Mouse (Mus musculus) limb, embryonic 12.5 days (tissue): ENCODE data around the gene Picalm. TPM values are rescaled to one million over a fixed set of nuclear protein-coding genes. Genes with fewer than 3 reads are reported as not detected.
A peak's percentile ranks its signal among the peaks of the same experiment; 100 is the strongest.

Source experiments
- ATAC-seq: fragments of 200-750 bp; cut with Nextera tagmentation; 2 replicates; pipeline ENCODE4 v1.8.0; 2017; ENCODE audit warnings: low read depth, moderate TSS enrichment; ENCODE audit not compliant: insufficient number of reproducible peaks, insufficient read depth, low FRiP score, low TSS enrichment
- H3K27ac ChIP-seq: fragments of 300-500 bp; sonication (generic); 2 replicates; pipeline ENCODE4 v1.5.1; 2016; ENCODE audit warnings: mild to moderate bottlenecking, moderate library complexity
- H3K27me3 ChIP-seq: fragments of 300-500 bp; sonication (generic); 2 replicates; pipeline ENCODE4 v1.6.1; 2016; ENCODE audit warnings: mild to moderate bottlenecking, moderate library complexity
- H3K36me3 ChIP-seq: fragments of 300-500 bp; sonication (generic); 2 replicates; pipeline ENCODE4 v1.6.1; 2016; ENCODE audit warnings: mild to moderate bottlenecking, moderate library complexity
- H3K4me1 ChIP-seq: fragments of 300-500 bp; sonication (generic); replicated peaks from 2 replicates; pipeline ENCODE4 v1.6.1; 2016
- H3K4me2 ChIP-seq: fragments of 300-500 bp; sonication (generic); 2 replicates; pipeline ENCODE4 v1.6.1; 2016; ENCODE audit warnings: mild to moderate bottlenecking, moderate library complexity
- H3K4me3 ChIP-seq: fragments of 300-500 bp; sonication (generic); replicated peaks from 2 replicates; pipeline ENCODE4 v1.5.1; 2016; ENCODE audit warnings: mild to moderate bottlenecking
- H3K9ac ChIP-seq: fragments of 300-500 bp; sonication (generic); replicated peaks from 2 replicates; pipeline ENCODE4 v1.6.1; 2016; ENCODE audit warnings: mild to moderate bottlenecking, moderate library complexity
- H3K9me3 ChIP-seq: fragments of 300-500 bp; sonication (generic); 2 replicates; pipeline ENCODE4 v1.6.1; 2016; ENCODE audit warnings: mild to moderate bottlenecking, moderate library complexity
- WGBS: fragments of 180-500 bp; shearing (Covaris S2); methylation state at CpG from one replicate; pipeline ENCODE4 v1.1.7; 2016; 5-methylcytosine and 5-hydroxymethylcytosine counted together
- polyA plus RNA-seq: library from polyadenylated mRNA; unstranded; fragments of >200 nt; fragmentation: Nextera tagmentation; extraction: Ambion mirVana; gene quantifications from 2 replicates; pipeline ENCODE4 v1.2.1, GENCODE M21; 2016

Gene Picalm
- 39.2 and 45.4 TPM in 2 replicates for polyA plus RNA-seq

- H3K4me3 ChIP-seq: peak within 1 kb of the TSS; percentile 89
- peak within 1 kb of the TSS; percentile 96 for H3K9ac ChIP-seq
- WGBS: under 1% methylated on average over 40 of the region's 72 CpGs
- peak; percentile 95 for ATAC-seq
- peak within 1 kb of the TSS; percentile 98 for H3K27ac ChIP-seq
- H3K27me3 ChIP-seq: no peaks in the 10 kb centered on the region
- H3K36me3 ChIP-seq: no peaks in the 10 kb centered on the region
- no peaks in the 10 kb centered on the region for H3K9me3 ChIP-seq
- H3K4me2 ChIP-seq: peak within 1 kb of the TSS; percentile 70
- H3K4me1 ChIP-seq: peaks cover 14% of the 10 kb centered on the region
These were observed at the start of gene Picalm for GRCm38 (mm10) chr7:90129732-90130392. Gene Picalm (plus strand): TSS chr7:90130213.

- Histone ChIP-seq H3K27ac (no peak overlapping the region), H3K9me3 (no peaks in the 10 kb centered on the region), H3K4me1 (peaks cover 3% of the 10 kb centered on the region; the same call in 1 of the 2 replicates), H3K27me3 (no peaks in the 10 kb centered on the region), H3K4me2 (no peak overlapping the region), H3K36me3 (no peaks in the 10 kb centered on the region), H3K4me3 (no peak overlapping the region), H3K9ac (no peak overlapping the region)
- no peak for ATAC-seq
- WGBS: 76% methylated on average over 7 of the region's 7 CpGs
These were observed 46.2 kb upstream of the Picalm start for GRCm38 (mm10) chr7:90083799-90084198.

GRCm38 (mm10) chr7:90084531-90084930 is 45.5 kb upstream of the Picalm start:
- Histone ChIP-seq H3K9ac (no peak overlapping the region), H3K36me3 (no peaks in the 10 kb centered on the region), H3K4me1 (peaks cover 3% of the 10 kb centered on the region; the same call in 1 of the 2 replicates), H3K4me3 (no peak overlapping the region), H3K27ac (no peak overlapping the region), H3K27me3 (no peaks in the 10 kb centered on the region), H3K9me3 (no peaks in the 10 kb centered on the region), H3K4me2 (no peak overlapping the region)
- ATAC-seq: no peak

GRCm38 (mm10) chr7:90085713-90086112 is 44.3 kb upstream of the Picalm start:
- no peaks in the 10 kb centered on the region for H3K27me3 ChIP-seq
- no peak overlapping the region for H3K4me2 ChIP-seq
- H3K27ac ChIP-seq: 0 out of 2 replicates have a peak overlapping the region, but pooled peaks have one; percentile 12
- no peak for ATAC-seq
- 84% methylated on average over 1 of the region's 1 CpGs for WGBS
- peaks cover 3% of the 10 kb centered on the region; the same call in 1 of the 2 replicates for H3K4me1 ChIP-seq
- no peak overlapping the region for H3K4me3 ChIP-seq
- no peaks in the 10 kb centered on the region for H3K36me3 ChIP-seq
- H3K9me3 ChIP-seq: no peaks in the 10 kb centered on the region
- H3K9ac ChIP-seq: no peak overlapping the region

- Histone ChIP-seq H3K4me2 (no peak overlapping the region), H3K4me3 (no peak overlapping the region), H3K27ac (no peak overlapping the region), H3K9ac (no peak overlapping the region), H3K27me3 (no peaks in the 10 kb centered on the region), H3K9me3 (no peaks in the 10 kb centered on the region), H3K36me3 (no peaks in the 10 kb centered on the region), H3K4me1 (peaks cover 3% of the 10 kb centered on the region; the same call in 1 of the 2 replicates)
- ATAC-seq: no peak
These were observed 43.2 kb upstream of the Picalm start for GRCm38 (mm10) chr7:90086821-90087220.

DNA sequence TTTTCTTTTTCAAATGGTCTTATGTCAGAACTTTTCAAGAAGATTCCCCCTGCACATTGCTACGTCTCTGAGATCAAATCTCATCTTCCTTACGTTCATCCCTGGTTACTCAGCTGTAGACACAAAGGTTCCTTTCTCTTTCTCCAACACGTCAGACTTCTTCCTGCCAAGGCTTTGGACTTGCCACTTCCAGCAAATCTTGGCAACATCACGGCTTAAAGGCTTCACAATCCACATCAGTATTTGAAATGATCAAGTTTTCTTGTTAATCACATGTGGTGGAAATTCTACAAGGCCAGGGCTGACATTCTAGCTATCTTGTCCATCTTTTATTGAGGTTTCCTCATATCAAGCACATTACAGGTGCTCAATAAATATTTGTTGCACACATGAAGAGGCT is 39.0 kb upstream of the Picalm start:
- Histone ChIP-seq H3K27ac (no peak overlapping the region), H3K27me3 (no peaks in the 10 kb centered on the region), H3K9me3 (no peaks in the 10 kb centered on the region), H3K4me3 (no peak overlapping the region), H3K4me1 (no peaks in the 10 kb centered on the region), H3K36me3 (no peaks in the 10 kb centered on the region), H3K9ac (no peak overlapping the region), H3K4me2 (no peak overlapping the region)
- ATAC-seq: no peak
- 93% methylated on average over 4 of the region's 4 CpGs for WGBS

DNA sequence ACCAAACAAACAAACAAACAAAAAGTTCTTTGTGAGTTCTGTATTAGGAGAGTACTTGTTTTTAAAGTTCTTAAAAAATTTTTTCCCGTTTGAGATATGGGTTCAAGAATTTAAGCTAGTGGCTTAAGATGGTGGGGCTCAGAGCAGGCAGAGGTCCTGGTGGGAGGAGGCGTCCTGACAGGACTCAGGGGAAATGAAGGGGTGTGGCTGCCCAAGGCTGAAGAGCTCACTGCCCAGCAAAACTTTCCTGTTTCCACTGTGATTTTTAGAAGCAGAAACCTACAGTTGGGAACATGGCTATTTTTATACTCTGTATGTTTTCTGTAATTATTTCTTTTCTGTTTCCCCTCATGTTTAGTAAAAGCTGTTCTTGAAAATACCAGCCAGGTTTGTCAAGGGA is 38.3 kb upstream of the Picalm start:
- no peak overlapping the region for H3K9ac ChIP-seq
- H3K9me3 ChIP-seq: no peaks in the 10 kb centered on the region
- no peaks in the 10 kb centered on the region for H3K27me3 ChIP-seq
- no peak overlapping the region for H3K4me2 ChIP-seq
- no peaks in the 10 kb centered on the region for H3K4me1 ChIP-seq
- WGBS: 47% methylated on average over 2 of the region's 2 CpGs
- no peak overlapping the region for H3K4me3 ChIP-seq
- H3K27ac ChIP-seq: no peak overlapping the region
- H3K36me3 ChIP-seq: no peaks in the 10 kb centered on the region
- ATAC-seq: no peak

DNA sequence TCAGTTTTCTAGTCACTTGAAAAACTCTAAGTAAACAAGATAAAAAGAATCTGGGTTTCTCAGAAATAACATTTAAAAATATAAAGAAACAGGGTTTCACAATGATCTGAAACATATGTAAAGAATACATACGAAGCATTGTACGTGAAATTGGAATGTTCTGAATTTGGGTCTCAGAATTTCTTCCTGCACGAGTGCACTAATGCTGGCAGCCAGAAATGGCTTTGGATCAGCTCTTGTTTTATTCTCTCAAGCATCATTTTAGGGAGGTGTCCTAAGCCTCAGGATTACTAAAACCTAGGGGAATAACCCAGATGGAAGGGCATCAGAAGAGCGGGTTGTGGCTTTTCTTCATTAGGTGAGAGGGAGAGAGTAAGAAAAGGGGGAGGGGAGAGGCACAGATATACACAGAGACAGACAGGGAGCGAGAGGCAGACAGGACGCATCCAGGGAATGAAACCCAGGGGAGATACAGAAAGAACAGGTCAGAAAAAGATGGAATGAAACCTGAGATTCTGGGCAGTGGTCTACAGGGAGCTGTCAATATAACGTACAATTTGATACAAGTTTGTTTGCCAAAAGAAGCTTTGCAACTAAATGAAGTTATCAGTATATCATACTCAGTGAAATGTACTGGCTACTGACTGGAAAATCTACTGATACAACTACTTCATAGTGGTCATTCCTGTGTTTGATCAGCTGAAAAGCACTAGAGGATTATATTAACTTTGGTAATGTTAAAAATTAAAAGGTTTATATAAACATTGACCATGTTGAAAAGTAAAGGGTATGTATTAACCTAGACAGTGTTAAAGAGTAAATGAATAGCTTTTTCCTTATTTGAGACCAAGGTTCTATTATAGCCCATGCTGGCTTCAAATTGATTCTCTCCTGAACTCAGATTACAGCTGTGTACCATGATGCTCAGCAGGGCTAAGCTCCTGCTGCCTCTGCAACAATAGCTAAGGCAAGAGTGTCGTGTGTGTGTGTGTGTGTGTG is 37.3 kb upstream of the Picalm start:
- no peaks in the 10 kb centered on the region for H3K36me3 ChIP-seq
- H3K27ac ChIP-seq: no peak overlapping the region
- no peak overlapping the region for H3K4me2 ChIP-seq
- no peak for ATAC-seq
- no peak overlapping the region for H3K4me3 ChIP-seq
- no peaks in the 10 kb centered on the region for H3K9me3 ChIP-seq
- H3K27me3 ChIP-seq: no peaks in the 10 kb centered on the region
- 83% methylated on average over 8 of the region's 8 CpGs for WGBS
- H3K9ac ChIP-seq: no peak overlapping the region
- H3K4me1 ChIP-seq: no peaks in the 10 kb centered on the region

DNA sequence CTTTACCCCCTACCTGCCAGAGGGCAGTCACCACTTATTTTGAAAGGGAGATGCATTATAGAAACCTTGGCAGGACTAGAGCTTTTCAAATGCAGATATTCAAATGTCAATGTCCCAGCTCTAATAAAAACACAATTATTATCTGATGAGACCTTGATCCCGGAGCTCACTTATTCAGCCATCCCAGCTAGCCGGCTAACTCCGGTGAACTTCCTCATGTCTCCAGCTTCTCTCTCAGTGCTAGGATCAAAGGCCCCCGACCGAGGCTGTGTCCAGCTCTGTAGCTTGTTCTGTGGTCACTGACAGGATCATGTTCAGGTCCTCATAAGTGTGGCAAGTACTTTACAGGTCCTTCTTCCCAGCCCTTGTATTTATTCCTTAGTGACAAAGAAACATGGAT is 34.9 kb upstream of the Picalm start:
- ATAC-seq: no peak
- Histone ChIP-seq H3K4me3 (no peak overlapping the region), H3K9ac (no peak overlapping the region), H3K9me3 (no peaks in the 10 kb centered on the region), H3K4me2 (no peak overlapping the region), H3K27ac (no peak overlapping the region), H3K27me3 (no peaks in the 10 kb centered on the region), H3K4me1 (no peaks in the 10 kb centered on the region), H3K36me3 (no peaks in the 10 kb centered on the region)
- 90% methylated on average over 5 of the region's 5 CpGs for WGBS

DNA sequence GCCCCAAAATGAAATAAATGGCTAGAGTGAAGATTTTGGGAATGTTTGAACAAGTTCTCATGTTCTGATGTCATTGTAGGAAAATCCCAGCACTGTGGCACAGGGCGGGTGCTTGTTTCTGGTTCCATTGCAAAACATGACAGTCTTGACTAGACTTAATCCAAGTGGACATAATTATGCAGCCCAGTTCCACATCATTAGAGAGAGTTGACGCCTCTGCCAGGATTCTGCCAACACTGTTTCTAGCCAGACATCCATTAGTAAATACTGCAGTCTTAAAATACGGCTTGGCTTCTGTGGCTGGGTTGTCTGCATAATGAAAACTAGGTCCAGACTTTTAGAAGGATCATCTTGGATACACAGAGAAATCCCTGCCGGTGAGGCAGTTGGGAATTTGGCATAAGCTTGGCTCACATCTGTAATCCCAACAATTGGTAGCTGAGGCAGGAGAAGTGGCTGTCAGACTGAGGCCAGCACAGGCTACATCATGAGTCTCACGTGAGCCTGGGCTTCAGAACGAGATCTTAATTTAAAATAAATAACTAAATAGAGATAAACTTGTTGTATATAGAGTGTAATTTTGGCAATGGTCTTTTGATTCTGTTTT is 34.1 kb upstream of the Picalm start:
- 75% methylated on average over 6 of the region's 6 CpGs for WGBS
- no peaks in the 10 kb centered on the region for H3K4me1 ChIP-seq
- H3K27me3 ChIP-seq: no peaks in the 10 kb centered on the region
- no peak overlapping the region for H3K4me3 ChIP-seq
- H3K27ac ChIP-seq: no peak overlapping the region
- no peak overlapping the region for H3K4me2 ChIP-seq
- no peak overlapping the region for H3K9ac ChIP-seq
- no peak for ATAC-seq
- H3K9me3 ChIP-seq: no peaks in the 10 kb centered on the region
- H3K36me3 ChIP-seq: no peaks in the 10 kb centered on the region

- Histone ChIP-seq H3K27ac (no peak overlapping the region), H3K4me3 (no peak overlapping the region), H3K36me3 (no peaks in the 10 kb centered on the region), H3K9me3 (no peaks in the 10 kb centered on the region), H3K27me3 (no peaks in the 10 kb centered on the region), H3K9ac (no peak overlapping the region), H3K4me1 (no peaks in the 10 kb centered on the region), H3K4me2 (no peak overlapping the region)
- 77% methylated on average over 2 of the region's 2 CpGs for WGBS
- no peak for ATAC-seq
These were observed 33.4 kb upstream of the Picalm start for GRCm38 (mm10) chr7:90096609-90097008.
